Mouse (Mus musculus): ENCODE measurements around the gene Ube2g2. TPM values are rescaled to one million over a fixed set of nuclear protein-coding genes. Genes with fewer than 3 reads are reported as not detected.

Gene Ube2g2
- 10 to 100 TPM; 33.4 to 47.6 TPM for total RNA-seq (2023)

DNA sequence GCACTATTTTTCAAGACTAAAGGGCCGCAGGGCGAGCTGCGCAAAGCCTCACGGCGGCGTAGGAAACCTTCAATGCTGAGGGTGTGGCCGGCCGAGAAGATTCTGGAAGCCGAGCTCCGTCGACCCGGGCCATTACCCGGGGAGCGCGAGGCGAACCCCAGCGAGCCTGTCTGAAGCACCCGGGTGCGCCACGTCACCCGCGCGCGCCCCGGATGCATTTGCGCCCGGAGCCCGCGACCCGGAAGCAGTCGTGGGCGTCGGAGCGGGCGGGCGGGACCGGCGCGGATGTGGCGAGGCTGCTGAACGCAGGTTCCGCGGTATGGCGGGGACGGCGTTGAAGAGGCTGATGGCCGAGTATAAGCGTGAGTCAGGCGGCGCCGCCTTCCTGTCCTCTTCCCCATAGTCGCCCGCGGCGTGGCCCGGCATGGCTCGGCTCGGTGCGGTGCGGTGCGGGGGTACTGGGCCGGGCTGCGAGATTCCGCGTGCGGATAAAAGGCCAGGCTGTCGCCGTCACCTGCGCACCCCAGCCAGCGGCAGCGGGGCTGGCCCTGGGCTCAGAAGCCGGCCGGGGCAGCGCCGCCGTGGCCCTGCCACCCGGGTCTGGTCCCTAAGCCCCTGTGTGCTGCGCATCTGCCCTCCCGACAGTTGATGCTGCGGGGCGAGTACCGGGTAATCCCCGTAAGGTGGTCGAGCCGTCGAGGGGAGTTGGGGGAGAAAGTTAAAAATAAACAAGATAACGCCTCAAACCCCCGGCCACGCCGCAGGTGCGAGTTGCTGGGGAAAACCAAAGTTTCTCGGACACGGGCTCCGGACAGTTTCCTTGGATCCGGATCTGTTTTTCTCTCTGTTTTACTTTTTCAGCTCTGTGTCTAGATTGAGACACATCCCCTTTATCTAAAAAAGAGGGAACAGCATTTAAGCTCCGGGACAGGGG lies at the start of gene Ube2g2:
Gene Ube2g2, plus strand, starts transcription at position 221 of the 934 bp plus-strand sequence.

DNA sequence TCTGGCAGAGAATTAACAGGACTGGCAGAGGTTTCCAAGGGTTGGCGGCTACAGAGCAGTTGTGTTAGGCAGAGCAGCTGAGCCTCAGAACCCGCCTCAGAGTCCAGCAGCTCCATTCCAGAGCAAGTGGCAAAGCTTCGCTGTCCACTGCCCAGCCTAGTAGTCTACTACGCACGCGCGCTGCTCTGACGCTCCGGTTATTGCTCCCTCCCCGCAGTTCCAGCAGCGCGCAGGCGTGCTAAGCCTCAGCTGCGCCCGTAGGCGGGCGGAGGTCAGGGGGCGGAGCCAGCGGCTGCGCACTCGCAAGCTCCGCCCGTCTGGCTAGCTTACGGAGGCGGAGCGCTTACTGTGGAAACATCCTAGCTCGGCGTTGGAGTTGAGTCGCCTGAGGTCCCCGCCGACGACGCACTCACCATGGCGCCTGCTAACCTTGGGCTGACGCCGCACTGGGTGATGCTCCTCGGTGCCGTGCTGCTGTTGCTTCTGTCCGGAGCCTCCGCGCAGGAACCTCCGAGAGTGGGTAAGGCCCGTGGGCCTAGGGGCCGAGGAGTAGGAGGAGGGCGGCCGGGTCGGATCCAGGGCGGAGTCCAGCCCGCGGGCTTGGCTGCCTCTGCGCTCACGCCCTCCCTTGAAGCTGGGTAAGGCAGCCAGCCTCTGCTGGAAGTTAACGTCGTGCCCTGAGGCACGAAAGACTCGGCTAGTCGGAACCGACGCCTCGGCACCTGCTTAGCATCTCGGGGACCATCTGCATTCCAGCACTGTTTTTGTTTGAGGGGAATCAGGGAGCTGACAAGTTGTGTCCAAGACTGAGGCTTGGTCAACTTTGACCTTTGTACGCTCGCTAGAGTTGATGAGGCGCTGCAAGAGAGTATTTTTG lies 40.4 kb upstream of the Ube2g2 start, which contains the start of gene Pttg1ip:
Gene Pttg1ip, plus strand, starts transcription at position 313 of the 877 bp plus-strand sequence.

DNA sequence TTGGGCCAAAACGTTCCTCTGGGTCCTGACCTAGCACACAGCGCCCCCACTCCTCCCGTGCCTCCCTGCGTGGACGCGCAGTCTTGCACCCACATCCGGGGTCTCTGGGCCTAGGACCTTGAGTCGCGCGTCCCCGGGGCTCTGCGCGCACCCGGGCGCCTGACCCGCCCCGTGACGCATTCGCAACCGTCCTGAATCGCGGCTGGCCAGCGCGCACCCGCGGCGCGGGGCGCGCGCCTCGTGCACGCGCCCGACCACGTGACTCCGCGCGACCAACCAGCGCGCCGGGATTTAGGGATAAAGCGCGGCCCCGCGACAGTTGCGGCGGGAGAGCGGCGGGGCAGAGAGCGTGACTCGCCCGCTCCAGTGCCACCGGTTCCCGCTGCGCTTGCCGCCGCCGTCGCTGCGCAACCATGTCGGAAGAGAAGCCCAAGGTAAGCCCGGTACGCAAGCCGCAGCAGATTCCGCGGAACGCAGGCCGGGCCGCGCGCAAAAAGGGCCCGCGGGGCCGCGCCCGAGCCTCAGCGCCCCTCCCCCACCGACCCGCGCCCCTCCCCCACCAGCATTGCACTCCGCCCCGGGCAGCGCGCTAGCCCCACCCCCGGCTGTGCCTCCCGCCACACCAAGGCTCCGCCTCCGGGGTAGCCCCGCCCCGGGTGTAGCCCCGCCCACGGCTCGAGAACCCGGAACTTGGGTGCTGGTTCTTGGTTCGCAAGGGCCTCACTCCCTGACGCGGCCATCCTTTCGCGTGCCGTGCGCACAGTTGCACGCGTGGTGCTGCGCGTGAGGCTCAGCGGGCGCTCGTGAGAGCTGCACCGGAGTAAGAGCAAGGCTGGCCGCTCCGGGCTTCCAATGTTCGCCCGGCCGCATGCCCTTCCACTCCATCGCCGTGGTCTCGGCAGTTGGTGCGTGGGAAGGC lies 15.9 kb upstream of the Ube2g2 start, which contains the start of the genes Sumo3 and Gm49325:
Gene Sumo3, plus strand, starts transcription at position 190 of the 919 bp plus-strand sequence.
Gene Gm49325, plus strand, starts transcription at position 290 of the 919 bp plus-strand sequence.

GRCm38 (mm10) chr10:77685895-77686664 lies 64.0 kb downstream of the Ube2g2 start, which contains the start of gene Tspear:
Gene Tspear (plus strand): TSS chr10:77686569.

DNA sequence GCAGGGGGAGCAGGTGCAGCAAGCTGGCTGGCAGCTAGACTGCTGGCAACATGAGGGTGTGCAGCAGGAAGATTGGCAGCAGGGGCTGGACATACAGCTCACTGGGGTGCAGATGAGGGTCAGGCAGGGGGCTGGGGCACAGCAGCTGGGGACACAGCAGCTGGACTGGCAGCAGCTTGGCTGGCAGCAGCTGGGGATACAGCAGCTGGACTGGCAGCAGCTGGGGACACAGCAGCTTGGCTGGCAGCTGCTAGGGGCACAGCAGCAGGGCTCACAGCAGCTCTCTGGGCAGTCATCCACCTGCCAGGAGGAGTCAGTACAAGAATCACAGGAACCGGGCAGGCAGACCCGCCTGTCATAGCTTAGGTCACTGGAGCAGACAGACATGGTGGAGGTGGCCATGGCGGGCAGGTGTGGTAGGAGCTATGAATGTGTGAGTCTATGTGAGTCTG lies 68.3 kb downstream of the Ube2g2 start, which contains the start of gene Gm19402:
Gene Gm19402, minus strand, starts transcription at position 402 of the 452 bp plus-strand sequence.

Other genes with a start within 250 kb of the Ube2g2 start
- 1 to 10 TPM; 2.1 to 2.6 TPM for gene Adarb1, start 204.0 kb upstream of the Ube2g2 start, total RNA-seq (2023)
- 10 to 100 TPM; 25.9 to 27.2 TPM for gene Fam207a, start 106.5 kb upstream of the Ube2g2 start, total RNA-seq (2023)
- gene Itgb2, start 92.0 kb upstream of the Ube2g2 start, total RNA-seq (2023) = 10 to 100 TPM; 80.7 to 82.3 TPM
- gene Pttg1ip, start 40.6 kb upstream of the Ube2g2 start, total RNA-seq (2023) = 10 to 100 TPM; 80.4 to 90.8 TPM
- gene Sumo3, start 16.2 kb upstream of the Ube2g2 start, total RNA-seq (2023) = 10 to 100 TPM; 54.1 to 62.0 TPM
- gene Gm49325, start 16.1 kb upstream of the Ube2g2 start, total RNA-seq (2023) = not detected
- gene Tspear, start 64.3 kb downstream of the Ube2g2 start, total RNA-seq (2023) = 1 to 10 TPM; 4.1 to 4.3 TPM
- not detected for gene Gm19402, start 68.5 kb downstream of the Ube2g2 start, total RNA-seq (2023)
- gene Gm9508, start 75.0 kb downstream of the Ube2g2 start, total RNA-seq (2023) = not detected
- not detected for gene Gm10272, start 84.4 kb downstream of the Ube2g2 start, total RNA-seq (2023)
- not detected for gene Gm10024, start 89.2 kb downstream of the Ube2g2 start, total RNA-seq (2023)
- not detected for gene Gm10142, start 93.5 kb downstream of the Ube2g2 start, total RNA-seq (2023)
- not detected for gene Krtap12-1, start 98.3 kb downstream of the Ube2g2 start, total RNA-seq (2023)
- not detected for gene Gm10100, start 104.2 kb downstream of the Ube2g2 start, total RNA-seq (2023)
- not detected for gene Gm18596, start 120.4 kb downstream of the Ube2g2 start, total RNA-seq (2023)
- not detected for gene Gm9736, start 129.1 kb downstream of the Ube2g2 start, total RNA-seq (2023)
- gene Gm3233, start 137.4 kb downstream of the Ube2g2 start, total RNA-seq (2023) = not detected
- not detected for gene Gm3238, start 149.1 kb downstream of the Ube2g2 start, total RNA-seq (2023)
- not detected for gene Gm7138, start 154.7 kb downstream of the Ube2g2 start, total RNA-seq (2023)
- gene Gm3250, start 160.3 kb downstream of the Ube2g2 start, total RNA-seq (2023) = not detected
- not detected for gene Gm7137, start 165.9 kb downstream of the Ube2g2 start, total RNA-seq (2023)
- gene Gm9639, start 172.8 kb downstream of the Ube2g2 start, total RNA-seq (2023) = not detected
- not detected for gene Gm19668, start 176.9 kb downstream of the Ube2g2 start, total RNA-seq (2023)
- not detected for gene Gm9507, start 189.6 kb downstream of the Ube2g2 start, total RNA-seq (2023)
- not detected for gene Gm2696, start 192.4 kb downstream of the Ube2g2 start, total RNA-seq (2023)
- not detected for gene Krtap10-4, start 204.8 kb downstream of the Ube2g2 start, total RNA-seq (2023)
- not detected for gene Krtap10-10, start 213.7 kb downstream of the Ube2g2 start, total RNA-seq (2023)
- gene Gm36176, start 224.5 kb downstream of the Ube2g2 start, total RNA-seq (2023) = not detected
- gene Gm10318, start 230.6 kb downstream of the Ube2g2 start, total RNA-seq (2023) = not detected
- gene Gm3285, start 239.7 kb downstream of the Ube2g2 start, total RNA-seq (2023) = not detected